Mouse (Mus musculus): ENCODE data around the gene Tubgcp4. TPM values are rescaled to one million over a fixed set of nuclear protein-coding genes. Genes with fewer than 3 reads are reported as not detected.

The Tubgcp4 gene
- polyA plus RNA-seq, 1 experiment from 2014 or later: 58.6 TPM

GRCm38 (mm10) chr2:121170980-121171742, 707 bp downstream of the Tubgcp4 start, which contains the start of gene Zscan29:
Gene Zscan29 (minus strand): TSS chr2:121171125.
- under 1% methylated on average over 66 of the region's 66 CpGs for WGBS

GRCm38 (mm10) chr2:121178828-121179479, 8.5 kb downstream of the Tubgcp4 start:
- Histone ChIP-seq H3K36me3 (ENCODE audit: control insufficient read depth, insufficient read depth, low read length) (peaks cover 51% of the 10 kb centered on the region), H3K27ac (ENCODE audit: low read length) (no peak overlapping the region), H3K27me3 (ENCODE audit: control insufficient read depth, insufficient read depth, low read length) (no peaks in the 10 kb centered on the region), H3K9me3 (ENCODE audit: control insufficient read depth, low read depth, low read length) (no peaks in the 10 kb centered on the region), H3K4me2 (replicated peaks; ENCODE audit: low read depth, low read length) (no peak overlapping the region), H3K9ac (replicated peaks; ENCODE audit: low read depth, low read length) (no peak overlapping the region), H3K4me3 (ENCODE audit: low read depth, low read length) (no peak overlapping the region), H3K4me1 (ENCODE audit: control insufficient read depth, insufficient read depth, low read length) (no peaks in the 10 kb centered on the region)
- no peak for ATAC-seq (ENCODE audit: insufficient number of reproducible peaks, insufficient read depth, low FRiP score, low read depth)
- 95% methylated on average over 3 of the region's 3 CpGs for WGBS

More at GRCm38 (mm10) chr2:121170980-121171742, 707 bp downstream of the Tubgcp4 start, which contains the start of gene Zscan29:
- H3K4me1 ChIP-seq (ENCODE audit: control insufficient read depth, insufficient read depth, low read length): peaks cover 14% of the 10 kb centered on the region
- H3K27me3 ChIP-seq (ENCODE audit: control insufficient read depth, insufficient read depth, low read length): no peaks in the 10 kb centered on the region
- peak within 1 kb of the TSS; percentile 66 for H3K27ac ChIP-seq (ENCODE audit: low read length)
- ATAC-seq (ENCODE audit: insufficient number of reproducible peaks, insufficient read depth, low FRiP score, low read depth): peak; percentile 93
- H3K9me3 ChIP-seq (ENCODE audit: control insufficient read depth, low read depth, low read length): no peaks in the 10 kb centered on the region
- peak within 1 kb of the TSS; percentile 52 for H3K9ac ChIP-seq (replicated peaks; ENCODE audit: low read depth, low read length)
- peak within 1 kb of the TSS; percentile 88 for H3K4me2 ChIP-seq (replicated peaks; ENCODE audit: low read depth, low read length)
- H3K4me3 ChIP-seq (ENCODE audit: low read depth, low read length): peak within 1 kb of the TSS; percentile 93
- peaks cover 16% of the 10 kb centered on the region for H3K36me3 ChIP-seq (ENCODE audit: control insufficient read depth, insufficient read depth, low read length)

- Histone ChIP-seq H3K27me3 (ENCODE audit: control insufficient read depth, insufficient read depth, low read length) (no peaks in the 10 kb centered on the region), H3K36me3 (ENCODE audit: control insufficient read depth, insufficient read depth, low read length) (peaks cover 56% of the 10 kb centered on the region), H3K4me1 (ENCODE audit: control insufficient read depth, insufficient read depth, low read length) (no peaks in the 10 kb centered on the region), H3K4me2 (replicated peaks; ENCODE audit: low read depth, low read length) (no peak overlapping the region), H3K4me3 (ENCODE audit: low read depth, low read length) (no peak overlapping the region), H3K9me3 (ENCODE audit: control insufficient read depth, low read depth, low read length) (no peaks in the 10 kb centered on the region), H3K27ac (ENCODE audit: low read length) (no peak overlapping the region), H3K9ac (replicated peaks; ENCODE audit: low read depth, low read length) (no peak overlapping the region)
- no peak for ATAC-seq (ENCODE audit: insufficient number of reproducible peaks, insufficient read depth, low FRiP score, low read depth)
- WGBS: 85% methylated on average over 5 of the region's 5 CpGs
Measured at GRCm38 (mm10) chr2:121183431-121183830, 13.0 kb downstream of the Tubgcp4 start.

- Histone ChIP-seq H3K27me3 (ENCODE audit: control insufficient read depth, insufficient read depth, low read length) (no peaks in the 10 kb centered on the region), H3K9me3 (ENCODE audit: control insufficient read depth, low read depth, low read length) (no peaks in the 10 kb centered on the region), H3K36me3 (ENCODE audit: control insufficient read depth, insufficient read depth, low read length) (peaks cover 58% of the 10 kb centered on the region), H3K4me1 (ENCODE audit: control insufficient read depth, insufficient read depth, low read length) (no peaks in the 10 kb centered on the region), H3K4me3 (ENCODE audit: low read depth, low read length) (no peak overlapping the region), H3K4me2 (replicated peaks; ENCODE audit: low read depth, low read length) (no peak overlapping the region), H3K27ac (ENCODE audit: low read length) (no peak overlapping the region), H3K9ac (replicated peaks; ENCODE audit: low read depth, low read length) (no peak overlapping the region)
- WGBS: 95% methylated on average over 7 of the region's 7 CpGs
- no peak for ATAC-seq (ENCODE audit: insufficient number of reproducible peaks, insufficient read depth, low FRiP score, low read depth)
Measured at GRCm38 (mm10) chr2:121184142-121184541, 13.7 kb downstream of the Tubgcp4 start.

GRCm38 (mm10) chr2:121188530-121188929, 18.1 kb downstream of the Tubgcp4 start:
- peaks cover 83% of the 10 kb centered on the region for H3K36me3 ChIP-seq (ENCODE audit: control insufficient read depth, insufficient read depth, low read length)

GRCm38 (mm10) chr2:121195466-121195865, 25.0 kb downstream of the Tubgcp4 start:
- no peak overlapping the region for H3K4me2 ChIP-seq (replicated peaks; ENCODE audit: low read depth, low read length)
- no peaks in the 10 kb centered on the region for H3K9me3 ChIP-seq (ENCODE audit: control insufficient read depth, low read depth, low read length)
- H3K4me3 ChIP-seq (ENCODE audit: low read depth, low read length): no peak overlapping the region
- H3K27me3 ChIP-seq (ENCODE audit: control insufficient read depth, insufficient read depth, low read length): no peaks in the 10 kb centered on the region
- WGBS: 91% methylated on average over 9 of the region's 9 CpGs
- H3K9ac ChIP-seq (replicated peaks; ENCODE audit: low read depth, low read length): no peak overlapping the region
- ATAC-seq (ENCODE audit: insufficient number of reproducible peaks, insufficient read depth, low FRiP score, low read depth): no peak
- H3K36me3 ChIP-seq (ENCODE audit: control insufficient read depth, insufficient read depth, low read length): peaks cover 96% of the 10 kb centered on the region
- H3K27ac ChIP-seq (ENCODE audit: low read length): no peak overlapping the region
- no peaks in the 10 kb centered on the region for H3K4me1 ChIP-seq (ENCODE audit: control insufficient read depth, insufficient read depth, low read length)

More at GRCm38 (mm10) chr2:121188530-121188929, 18.1 kb downstream of the Tubgcp4 start:
- Histone ChIP-seq H3K27ac (ENCODE audit: low read length) (no peak overlapping the region), H3K4me3 (ENCODE audit: low read depth, low read length) (no peak overlapping the region), H3K9ac (replicated peaks; ENCODE audit: low read depth, low read length) (no peak overlapping the region), H3K9me3 (ENCODE audit: control insufficient read depth, low read depth, low read length) (no peaks in the 10 kb centered on the region), H3K4me2 (replicated peaks; ENCODE audit: low read depth, low read length) (no peak overlapping the region), H3K4me1 (ENCODE audit: control insufficient read depth, insufficient read depth, low read length) (no peaks in the 10 kb centered on the region), H3K27me3 (ENCODE audit: control insufficient read depth, insufficient read depth, low read length) (no peaks in the 10 kb centered on the region)
- no peak for ATAC-seq (ENCODE audit: insufficient number of reproducible peaks, insufficient read depth, low FRiP score, low read depth)
- 85% methylated on average over 1 of the region's 1 CpGs for WGBS

GRCm38 (mm10) chr2:121204276-121204675, 33.8 kb downstream of the Tubgcp4 start:
- no peak for ATAC-seq (ENCODE audit: insufficient number of reproducible peaks, insufficient read depth, low FRiP score, low read depth)
- no peak overlapping the region for H3K9ac ChIP-seq (replicated peaks; ENCODE audit: low read depth, low read length)
- H3K4me3 ChIP-seq (ENCODE audit: low read depth, low read length): no peak overlapping the region
- H3K27me3 ChIP-seq (ENCODE audit: control insufficient read depth, insufficient read depth, low read length): no peaks in the 10 kb centered on the region
- no peaks in the 10 kb centered on the region for H3K9me3 ChIP-seq (ENCODE audit: control insufficient read depth, low read depth, low read length)
- H3K4me2 ChIP-seq (replicated peaks; ENCODE audit: low read depth, low read length): no peak overlapping the region
- no peak overlapping the region for H3K27ac ChIP-seq (ENCODE audit: low read length)
- peaks cover 91% of the 10 kb centered on the region for H3K36me3 ChIP-seq (ENCODE audit: control insufficient read depth, insufficient read depth, low read length)
- H3K4me1 ChIP-seq (ENCODE audit: control insufficient read depth, insufficient read depth, low read length): no peaks in the 10 kb centered on the region
- WGBS: 93% methylated on average over 17 of the region's 17 CpGs

GRCm38 (mm10) chr2:121206541-121206940, 36.1 kb downstream of the Tubgcp4 start:
- Histone ChIP-seq H3K36me3 (ENCODE audit: control insufficient read depth, insufficient read depth, low read length) (peaks cover 89% of the 10 kb centered on the region), H3K4me1 (ENCODE audit: control insufficient read depth, insufficient read depth, low read length) (no peaks in the 10 kb centered on the region), H3K9ac (replicated peaks; ENCODE audit: low read depth, low read length) (no peak overlapping the region), H3K4me3 (ENCODE audit: low read depth, low read length) (no peak overlapping the region), H3K27me3 (ENCODE audit: control insufficient read depth, insufficient read depth, low read length) (no peaks in the 10 kb centered on the region), H3K27ac (ENCODE audit: low read length) (no peak overlapping the region), H3K9me3 (ENCODE audit: control insufficient read depth, low read depth, low read length) (no peaks in the 10 kb centered on the region), H3K4me2 (replicated peaks; ENCODE audit: low read depth, low read length) (no peak overlapping the region)
- WGBS: 91% methylated on average over 3 of the region's 3 CpGs
- ATAC-seq (ENCODE audit: insufficient number of reproducible peaks, insufficient read depth, low FRiP score, low read depth): no peak

Measured in stomach, embryonic 14.5 days (tissue).